Mouse (Mus musculus) heart, embryonic 11.5 days (tissue): ENCODE data around the gene Mrpl14. TPM values are rescaled to one million over a fixed set of nuclear protein-coding genes. Genes with fewer than 3 reads are reported as not detected.

Experiments used
- ATAC-seq: fragments of 200-750 bp; cut with Nextera tagmentation; replicated peaks from 2 replicates; pipeline ENCODE4 v1.8.0; 2017; ENCODE audit warnings: moderate library complexity; ENCODE audit not compliant: insufficient number of reproducible peaks, low FRiP score, low TSS enrichment
- H3K27ac ChIP-seq: fragments of 300-500 bp; sonication (generic); 2 replicates; pipeline ENCODE4 v1.5.1; 2014; ENCODE audit warnings: mild to moderate bottlenecking, low read depth, low read length
- H3K27me3 ChIP-seq: fragments of 300-500 bp; sonication (generic); 2 replicates; pipeline ENCODE4 v1.6.1; 2014; ENCODE audit warnings: mild to moderate bottlenecking, low read length, mixed read lengths; ENCODE audit not compliant: control insufficient read depth, insufficient read depth
- H3K36me3 ChIP-seq: fragments of 300-500 bp; sonication (generic); 2 replicates; pipeline ENCODE4 v1.6.1; 2014; ENCODE audit warnings: mild to moderate bottlenecking, low read length, moderate library complexity, mixed read lengths; ENCODE audit not compliant: control insufficient read depth, insufficient read depth
- H3K4me1 ChIP-seq: fragments of 300-500 bp; sonication (generic); 2 replicates; pipeline ENCODE4 v1.6.1; 2014; ENCODE audit warnings: low read length; ENCODE audit not compliant: control insufficient read depth, insufficient read depth
- H3K4me2 ChIP-seq: fragments of 300-500 bp; sonication (generic); 2 replicates; pipeline ENCODE4 v1.6.1; 2014; ENCODE audit warnings: mild to moderate bottlenecking, moderate library complexity
- H3K4me3 ChIP-seq: fragments of 300-500 bp; sonication (generic); 2 replicates; pipeline ENCODE4 v1.5.1; 2014; ENCODE audit warnings: low read depth, low read length
- H3K9ac ChIP-seq: fragments of 300-500 bp; sonication (generic); 2 replicates; pipeline ENCODE4 v1.6.1; 2014; ENCODE audit warnings: mild to moderate bottlenecking, low read depth, low read length, moderate library complexity
- H3K9me3 ChIP-seq: fragments of 300-500 bp; sonication (generic); replicated peaks from 2 replicates; pipeline ENCODE4 v1.6.1; 2016; ENCODE audit warnings: low read length; ENCODE audit not compliant: control insufficient read depth
- WGBS: fragments of 180-500 bp; shearing (Covaris S2); extraction: QIAGEN DNeasy Blood & Tissue Kit; methylation state at CpG from one replicate; pipeline ENCODE4 v1.1.7; 2014; ENCODE audit not compliant: insufficient replicate concordance; 5-methylcytosine and 5-hydroxymethylcytosine counted together
- polyA plus RNA-seq: library from polyadenylated mRNA; unstranded; fragments of >200 nt; fragmentation: Nextera tagmentation; extraction: Ambion mirVana; gene quantifications from 2 replicates; pipeline ENCODE4 v1.2.1, GENCODE M21; 2014

The Mrpl14 gene
- polyA plus RNA-seq, 1 experiment from 2014 or later = 131 TPM

DNA sequence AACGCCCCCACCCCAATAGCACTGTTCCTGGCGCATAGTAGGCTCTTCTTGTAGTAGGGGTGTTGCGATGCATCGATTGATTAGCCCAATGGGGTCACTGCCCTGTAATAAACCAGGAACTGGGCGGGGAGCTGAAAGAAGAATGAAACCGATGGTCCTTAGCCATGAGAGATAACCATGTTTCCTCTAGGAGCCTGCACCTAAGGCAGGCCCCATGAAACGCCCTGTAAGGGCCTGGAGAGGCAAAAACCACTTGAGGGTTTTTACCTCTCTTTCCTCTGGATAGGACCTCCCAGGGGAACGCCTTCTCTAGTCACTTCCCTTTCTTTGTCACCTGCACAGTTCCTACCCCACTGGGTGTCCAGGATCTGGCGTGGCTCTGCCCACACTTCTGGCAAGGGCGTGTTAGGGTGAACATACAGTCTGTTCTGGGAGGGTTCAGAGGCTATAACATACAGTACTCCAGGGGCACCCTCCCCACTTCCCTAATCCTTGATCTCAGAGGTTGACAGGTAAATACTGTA lies 51.0 kb downstream of the Mrpl14 start:
- no peak for ATAC-seq
- 12% methylated on average over 10 of the region's 10 CpGs for WGBS

DNA sequence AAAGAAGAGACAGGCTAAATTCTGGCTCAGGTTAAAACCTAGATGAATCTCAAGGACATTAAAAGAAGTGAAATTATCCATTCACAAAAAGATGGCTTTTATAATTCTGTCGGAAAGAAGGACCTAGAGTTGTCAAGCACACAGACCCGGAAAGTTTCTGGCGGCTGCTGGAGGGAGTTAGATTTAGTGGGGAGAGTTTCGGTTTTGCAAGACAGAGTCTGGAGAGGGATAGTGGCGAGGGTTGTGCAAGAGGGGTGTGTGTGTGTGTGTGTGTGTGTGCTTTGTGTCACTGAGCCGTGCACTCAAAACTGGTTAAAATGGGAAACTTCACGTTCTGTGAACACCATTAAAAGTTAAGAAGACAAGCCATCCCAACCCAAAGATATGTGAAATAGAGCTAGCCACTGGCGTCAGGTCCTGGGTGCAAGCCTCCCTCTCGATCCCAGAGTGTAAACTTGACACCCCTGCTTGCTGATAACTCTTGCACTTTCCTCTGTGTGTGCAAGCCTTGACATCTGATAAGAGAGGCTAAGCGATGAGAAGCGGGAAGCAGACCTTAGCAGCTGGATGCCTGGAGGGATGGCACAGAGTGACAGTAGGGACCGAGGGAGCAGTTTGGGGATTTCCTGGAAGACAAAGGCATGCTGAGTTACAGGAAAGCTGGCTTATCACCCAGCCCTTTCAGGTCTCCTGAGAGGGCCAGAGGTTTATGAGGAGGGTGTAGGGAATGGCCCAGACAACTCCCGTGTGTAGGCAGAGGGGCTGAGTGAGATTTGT lies 56.4 kb downstream of the Mrpl14 start:
- H3K4me3 ChIP-seq = no peak overlapping the region
- H3K27ac ChIP-seq = no peak overlapping the region
- H3K36me3 ChIP-seq = no peaks in the 10 kb centered on the region
- no peaks in the 10 kb centered on the region for H3K9me3 ChIP-seq
- H3K9ac ChIP-seq = no peak overlapping the region
- peaks cover 8% of the 10 kb centered on the region for H3K4me1 ChIP-seq
- WGBS = 31% methylated on average over 13 of the region's 13 CpGs
- H3K27me3 ChIP-seq = 0 out of 2 replicates have a peak, but pooled peaks cover 4% of the 10 kb centered on the region
- no peak overlapping the region; the same call in 1 of the 2 replicates for H3K4me2 ChIP-seq
- ATAC-seq = no peak

More for the DNA sequence above, 51.0 kb downstream of the Mrpl14 start:
- H3K27me3 ChIP-seq = peaks cover 17% of the 10 kb centered on the region
- H3K4me3 ChIP-seq = peak overlapping the region; percentile 50
- H3K9ac ChIP-seq = peak overlapping the region; percentile 75
- no peaks in the 10 kb centered on the region for H3K36me3 ChIP-seq
- no peaks in the 10 kb centered on the region for H3K9me3 ChIP-seq
- peak overlapping the region; percentile 72 for H3K4me2 ChIP-seq
- peaks cover 34% of the 10 kb centered on the region for H3K4me1 ChIP-seq
- H3K27ac ChIP-seq = peak overlapping the region; percentile 78

DNA sequence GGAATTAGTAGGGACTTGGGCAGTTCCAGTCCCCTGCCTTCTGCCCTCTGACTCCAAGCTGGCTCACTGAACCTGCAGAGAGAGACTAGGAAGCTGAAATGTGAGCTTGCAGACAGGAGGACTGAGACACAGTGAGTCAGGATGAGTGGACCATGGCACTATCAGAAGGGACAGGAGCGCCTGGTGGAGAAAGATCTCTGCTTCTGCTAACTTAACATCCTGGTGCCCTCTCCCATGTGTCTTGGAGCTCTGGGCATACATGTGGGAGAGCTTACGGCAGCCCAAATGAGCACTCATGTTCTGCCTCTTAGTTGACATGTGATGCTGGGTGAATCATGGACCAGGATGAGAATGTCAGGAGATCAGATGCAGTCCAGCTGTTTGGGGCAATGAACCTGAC lies 59.5 kb downstream of the Mrpl14 start:
- ATAC-seq = no peak
- Histone ChIP-seq H3K27me3 (0 out of 2 replicates have a peak, but pooled peaks cover 4% of the 10 kb centered on the region), H3K36me3 (no peaks in the 10 kb centered on the region), H3K27ac (no peak overlapping the region), H3K9me3 (no peaks in the 10 kb centered on the region), H3K4me1 (peaks cover 15% of the 10 kb centered on the region), H3K4me2 (no peak overlapping the region), H3K4me3 (no peak overlapping the region), H3K9ac (no peak overlapping the region)
- WGBS = 74% methylated on average over 2 of the region's 2 CpGs

GRCm38 (mm10) chr17:45746755-45747154 lies 60.6 kb downstream of the Mrpl14 start:
- Histone ChIP-seq H3K27me3 (0 out of 2 replicates have a peak, but pooled peaks cover 4% of the 10 kb centered on the region), H3K4me1 (peaks cover 15% of the 10 kb centered on the region), H3K4me3 (no peak overlapping the region), H3K9me3 (no peaks in the 10 kb centered on the region), H3K36me3 (no peaks in the 10 kb centered on the region), H3K4me2 (no peak overlapping the region), H3K9ac (no peak overlapping the region), H3K27ac (no peak overlapping the region)
- 59% methylated on average over 12 of the region's 12 CpGs for WGBS
- ATAC-seq = no peak

DNA sequence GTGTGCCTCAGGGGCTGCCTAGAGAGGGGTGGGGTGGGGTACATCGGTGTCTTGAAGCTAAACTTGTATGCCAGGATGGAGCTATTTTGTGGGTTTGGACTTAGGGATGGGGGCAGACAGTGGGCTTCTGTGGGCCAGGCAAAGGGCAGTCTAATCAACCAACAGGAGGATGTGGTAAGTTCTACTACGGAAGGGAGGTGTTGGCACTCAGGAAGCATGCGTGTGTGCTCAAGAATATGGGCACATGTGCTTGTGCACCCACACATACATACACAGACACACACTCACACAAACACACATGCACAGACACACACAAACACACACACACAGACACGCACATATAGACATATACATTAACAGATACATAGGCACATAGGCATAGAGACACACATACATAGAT lies 61.2 kb downstream of the Mrpl14 start:
- no peak overlapping the region for H3K4me3 ChIP-seq
- no peak overlapping the region for H3K9ac ChIP-seq
- H3K4me1 ChIP-seq = peaks cover 15% of the 10 kb centered on the region
- ATAC-seq = no peak
- no peaks in the 10 kb centered on the region for H3K36me3 ChIP-seq
- no peaks in the 10 kb centered on the region for H3K9me3 ChIP-seq
- WGBS = 83% methylated on average over 4 of the region's 4 CpGs
- 0 out of 2 replicates have a peak, but pooled peaks cover 4% of the 10 kb centered on the region for H3K27me3 ChIP-seq
- no peak overlapping the region for H3K4me2 ChIP-seq
- H3K27ac ChIP-seq = no peak overlapping the region

Other genes starting within 250 kb of the Mrpl14 start
- gene Spats1, start 210.9 kb upstream of the Mrpl14 start, polyA plus RNA-seq = 0.86 and 1.2 TPM in 2 replicates
- 12.1 and 18.5 TPM in 2 replicates for gene Aars2, start 179.5 kb upstream of the Mrpl14 start, polyA plus RNA-seq
- gene Tcte1, start 162.9 kb upstream of the Mrpl14 start, polyA plus RNA-seq = 0.13 and 0.23 TPM in 2 replicates
- gene Tmem151b, start 136.6 kb upstream of the Mrpl14 start, polyA plus RNA-seq = 1.00 and 1.0 TPM in 2 replicates
- 2.4 TPM in 2 replicates for gene Nfkbie, start 130.6 kb upstream of the Mrpl14 start, polyA plus RNA-seq
- 87.2 and 91.0 TPM in 2 replicates for gene Slc35b2, start 122.4 kb upstream of the Mrpl14 start, polyA plus RNA-seq
- 1,458 and 1,495 TPM in 2 replicates for gene Hsp90ab1, start 113.1 kb upstream of the Mrpl14 start, polyA plus RNA-seq
- 52.7 and 61.2 TPM in 2 replicates for gene Slc29a1, start 86.7 kb upstream of the Mrpl14 start, polyA plus RNA-seq
- gene Mymx, start 84.2 kb upstream of the Mrpl14 start, polyA plus RNA-seq = 1.4 TPM in 1 of 2 replicates, not detected in the other
- gene Capn11, start 27.0 kb upstream of the Mrpl14 start, polyA plus RNA-seq = 0.32 and 0.52 TPM in 2 replicates
- 27.6 and 29.8 TPM in 2 replicates for gene Tmem63b, start 583 bp downstream of the Mrpl14 start, polyA plus RNA-seq
- gene 1600014C23Rik, start 47.5 kb downstream of the Mrpl14 start, polyA plus RNA-seq = 0.48 and 0.80 TPM in 2 replicates